Mouse (Mus musculus) brain, adult 2 months (tissue): ENCODE results near the gene Shoc2.
A peak's percentile ranks its signal among the peaks of the same experiment; 100 is the strongest.
"Not testable (repeated sequence)": the region's sequence is repeated elsewhere in the genome, so short reads cannot be mapped to it uniquely, and the experiment has no call there.

ENCODE experiments used
- DNase-seq: peaks from one replicate; pipeline ENCODE4 v3.0.0; 2011; ENCODE audit warnings: low read depth, low spot score

The Shoc2 gene

GRCm38 (mm10) chr19:53933050-53933449, 11.1 kb upstream of the Shoc2 start:
- DNase-seq: no peak

DNA sequence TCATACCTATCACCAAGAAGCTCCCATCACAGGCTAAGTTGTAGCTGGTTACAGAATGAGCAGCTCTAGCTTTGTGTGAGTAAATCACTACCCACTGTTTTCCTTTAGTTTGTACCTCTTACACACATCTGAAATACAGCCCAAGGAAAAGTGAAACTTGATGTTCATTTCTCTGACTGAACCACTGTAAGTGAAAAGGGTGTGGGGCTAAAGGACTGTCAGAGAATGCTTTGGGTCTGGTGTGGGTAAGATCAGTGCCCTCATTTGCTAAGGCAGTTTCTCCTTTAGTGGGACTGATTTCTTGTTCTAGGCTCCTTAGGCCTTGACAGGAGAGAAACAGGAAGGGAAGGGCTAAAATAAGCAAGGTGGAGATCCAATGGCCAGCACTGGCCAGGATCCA, 10.1 kb upstream of the Shoc2 start:
- no peak for DNase-seq

DNA sequence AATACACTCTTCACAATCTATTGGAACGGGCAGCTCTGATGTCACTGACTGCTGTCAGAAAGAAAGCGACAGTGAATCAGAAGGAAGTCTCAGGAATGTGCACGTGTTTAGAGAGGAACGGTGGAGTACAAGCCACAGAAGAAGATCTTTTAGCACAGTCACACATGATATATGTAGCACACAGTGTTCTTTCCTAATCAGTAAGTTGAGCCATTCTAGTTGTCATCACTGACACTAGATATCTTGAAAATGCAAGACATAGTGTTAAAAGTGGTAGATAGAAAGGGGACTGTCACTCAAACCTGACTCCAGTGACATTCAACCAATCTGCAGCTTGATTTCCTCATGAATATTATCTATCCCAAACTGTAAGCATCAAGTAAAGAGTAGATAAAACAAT, 4.6 kb upstream of the Shoc2 start:
- no peak for DNase-seq

DNA sequence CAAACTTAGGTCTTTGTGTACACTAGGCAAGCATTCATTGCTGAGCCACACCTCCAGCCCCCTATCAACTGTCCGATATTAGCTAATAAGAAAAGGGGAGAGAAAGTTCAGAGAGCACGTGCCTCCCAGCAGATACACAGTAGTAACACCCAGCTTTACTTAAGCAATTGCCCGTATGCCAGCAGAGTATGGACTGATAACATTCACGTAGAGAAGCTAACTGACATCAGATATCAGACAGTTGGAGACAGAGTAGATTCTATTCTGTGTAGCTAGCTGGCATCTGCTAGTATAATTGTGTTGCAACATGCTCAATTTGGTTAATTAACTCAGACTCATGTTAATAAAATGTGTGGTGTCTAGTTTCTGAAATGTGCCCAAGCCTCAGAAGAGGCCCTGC, 3.0 kb upstream of the Shoc2 start:
- no peak for DNase-seq

DNA sequence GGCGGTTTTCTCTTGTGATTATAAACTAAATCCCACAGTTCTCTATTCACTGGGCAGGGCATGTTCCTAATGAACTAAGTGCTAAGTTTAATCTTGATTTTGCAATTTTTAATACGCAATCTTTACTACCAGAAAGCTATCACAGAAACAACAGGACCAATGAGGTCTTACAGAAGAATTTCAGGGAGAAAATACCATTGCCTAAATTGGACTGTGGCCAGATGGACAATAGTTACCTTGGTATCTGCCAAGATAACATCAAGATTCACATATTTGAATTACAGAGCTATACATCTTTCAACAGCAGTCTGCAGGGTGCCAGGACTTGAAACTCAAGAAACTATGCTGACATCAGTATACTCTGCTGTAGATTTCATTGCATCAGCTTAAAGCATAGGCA, 1.8 kb upstream of the Shoc2 start:
- no peak for DNase-seq

DNA sequence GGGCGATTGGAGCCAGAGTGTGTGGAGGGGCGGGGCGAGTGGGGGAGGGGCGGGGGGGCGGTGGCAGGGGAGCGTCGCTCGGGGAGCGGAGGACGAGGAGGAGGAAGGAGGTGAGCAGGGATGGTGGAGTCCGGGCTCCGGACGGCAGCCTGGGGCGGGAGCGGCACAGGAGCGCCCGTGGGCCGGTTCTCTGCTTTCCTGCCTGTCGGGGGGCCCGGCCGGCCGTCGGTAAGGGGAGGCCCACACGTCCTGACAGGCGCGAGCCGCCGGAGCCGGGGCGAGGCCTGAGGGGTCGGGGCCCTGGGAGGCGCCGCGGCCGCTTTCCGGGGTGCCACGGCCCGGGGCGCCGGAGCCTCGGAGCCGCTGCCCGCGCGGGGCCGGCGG, 672 bp downstream of the Shoc2 start:
- no peak for DNase-seq

GRCm38 (mm10) chr19:53945171-53946042, 1.3 kb downstream of the Shoc2 start:
- DNase-seq: peak; percentile 32

DNA sequence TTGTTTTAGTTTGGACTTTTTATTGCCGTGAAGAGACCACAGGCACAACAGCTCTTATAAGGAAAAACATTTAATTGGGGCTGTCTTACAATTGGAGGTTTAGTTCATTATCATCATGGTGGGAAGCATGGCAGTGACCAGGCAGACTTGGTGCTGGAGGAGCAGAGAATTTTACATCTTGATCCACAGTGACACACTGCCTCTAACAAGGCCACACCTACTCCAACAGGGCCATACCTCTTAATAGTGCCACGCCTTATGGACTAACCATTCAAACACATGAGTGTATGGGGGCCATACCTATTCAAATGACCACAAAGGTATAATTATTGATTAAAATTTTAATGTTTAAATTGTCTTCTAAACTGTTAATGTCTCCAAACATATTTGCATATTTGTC, 13.4 kb downstream of the Shoc2 start:
- DNase-seq: no peak

- no peak for DNase-seq
Measured at GRCm38 (mm10) chr19:53962511-53962910, 18.4 kb downstream of the Shoc2 start.

GRCm38 (mm10) chr19:53964347-53964746, 20.2 kb downstream of the Shoc2 start:
- not testable (repeated sequence) for DNase-seq

GRCm38 (mm10) chr19:53964910-53965633, 21.0 kb downstream of the Shoc2 start:
- DNase-seq: no peak

DNA sequence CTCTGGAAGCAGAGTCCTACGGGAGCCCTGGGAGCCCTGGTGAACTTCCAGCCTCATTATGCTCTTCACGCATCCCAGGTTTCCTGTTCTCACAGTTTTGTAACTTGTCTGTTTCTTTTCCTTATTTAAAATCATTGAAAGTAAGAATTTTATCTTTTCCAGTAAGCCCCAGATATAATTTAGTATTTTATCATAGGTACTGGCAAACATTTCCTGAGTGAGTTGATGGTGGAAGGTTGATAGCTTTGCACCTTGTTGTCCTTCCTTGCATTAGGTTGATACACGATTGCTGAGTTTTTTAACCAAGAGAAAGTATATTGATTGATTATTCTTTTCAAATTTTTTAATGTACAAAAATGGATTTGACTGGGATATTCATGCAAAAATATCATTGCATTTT, 25.1 kb downstream of the Shoc2 start:
- DNase-seq: no peak

- no peak for DNase-seq
Measured at GRCm38 (mm10) chr19:53971938-53972337, 27.8 kb downstream of the Shoc2 start.

DNA sequence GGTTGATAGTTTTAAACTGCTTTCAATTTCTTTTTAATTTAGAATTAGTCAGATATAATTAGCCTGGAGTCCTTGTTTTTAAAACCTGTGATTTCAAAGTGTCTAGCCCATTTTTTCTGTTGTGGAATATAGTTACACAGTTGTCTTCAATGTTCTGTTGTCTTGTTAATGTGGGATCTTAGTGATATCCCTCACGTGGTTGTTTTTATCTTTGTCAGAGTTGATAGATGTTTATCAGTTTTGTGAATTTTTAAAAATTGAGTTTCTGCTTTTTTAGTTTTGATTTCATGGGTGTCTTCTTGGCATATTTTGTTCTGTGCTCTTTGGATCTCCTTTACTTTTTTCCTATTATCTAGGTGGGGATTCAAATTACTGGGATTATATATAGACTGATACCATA, 29.6 kb downstream of the Shoc2 start:
- DNase-seq: no peak

- no peak for DNase-seq
Measured at GRCm38 (mm10) chr19:53982041-53982440, 37.9 kb downstream of the Shoc2 start.

DNA sequence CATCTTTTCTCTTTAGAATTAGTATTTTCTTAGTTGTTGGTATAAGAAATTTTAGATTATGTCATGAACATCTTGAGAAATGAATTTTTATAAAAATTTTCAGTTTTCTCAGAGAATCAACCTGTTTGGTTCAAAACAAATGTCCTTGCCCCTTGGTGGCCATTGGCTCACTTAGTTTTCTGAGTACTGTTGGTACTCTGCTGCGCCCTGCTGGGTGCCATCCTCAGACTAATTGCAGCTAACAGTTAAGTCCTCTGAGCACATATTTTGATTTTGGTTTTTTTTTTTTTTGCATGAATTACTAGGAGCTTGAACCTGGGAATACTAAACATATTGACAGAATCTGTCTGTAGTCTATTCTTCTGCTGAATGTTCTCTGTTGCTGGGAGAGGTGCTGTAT, 39.2 kb downstream of the Shoc2 start:
- peak; percentile 18 for DNase-seq

GRCm38 (mm10) chr19:53984628-53985027, 40.5 kb downstream of the Shoc2 start:
- DNase-seq: no peak

DNA sequence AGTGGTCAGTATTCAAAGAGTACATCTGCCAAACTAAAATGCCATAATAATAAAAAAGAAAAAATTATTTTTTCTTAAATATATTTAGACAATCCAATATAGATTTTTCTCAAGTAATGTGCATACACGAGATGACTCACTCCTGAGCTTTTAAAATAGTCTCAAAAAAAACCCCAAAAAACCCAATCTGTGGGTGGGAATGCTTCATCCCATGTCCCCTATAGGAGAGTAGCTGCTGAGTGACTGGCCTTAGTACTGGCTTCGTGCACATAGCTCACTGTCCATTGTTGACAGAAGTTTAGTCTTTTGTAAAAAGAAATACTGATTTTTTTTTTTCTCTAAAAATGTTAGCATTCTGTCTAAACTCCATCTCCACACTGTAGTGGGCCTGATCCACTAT, 46.4 kb downstream of the Shoc2 start:
- peak; percentile 63 for DNase-seq

DNA sequence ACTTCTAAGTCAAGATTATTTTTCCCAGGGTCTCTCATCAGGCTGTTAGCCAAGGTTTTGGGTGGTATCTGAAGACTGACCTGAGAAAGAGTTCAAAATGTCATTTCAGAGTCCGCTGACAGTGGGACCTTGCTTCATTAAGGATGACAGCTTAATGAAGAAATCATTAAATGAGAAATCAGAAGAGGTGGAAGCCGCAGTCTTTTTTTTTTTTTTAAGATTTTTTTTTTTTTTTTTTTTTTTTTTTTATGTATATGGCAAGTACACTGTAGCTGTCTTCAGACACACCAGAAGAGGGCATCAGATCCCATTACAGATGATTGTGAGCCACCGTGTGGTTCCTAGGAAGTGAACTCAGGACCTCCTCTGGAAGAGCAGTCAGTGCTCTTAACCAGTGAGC, 49.8 kb downstream of the Shoc2 start:
- no peak for DNase-seq

DNA sequence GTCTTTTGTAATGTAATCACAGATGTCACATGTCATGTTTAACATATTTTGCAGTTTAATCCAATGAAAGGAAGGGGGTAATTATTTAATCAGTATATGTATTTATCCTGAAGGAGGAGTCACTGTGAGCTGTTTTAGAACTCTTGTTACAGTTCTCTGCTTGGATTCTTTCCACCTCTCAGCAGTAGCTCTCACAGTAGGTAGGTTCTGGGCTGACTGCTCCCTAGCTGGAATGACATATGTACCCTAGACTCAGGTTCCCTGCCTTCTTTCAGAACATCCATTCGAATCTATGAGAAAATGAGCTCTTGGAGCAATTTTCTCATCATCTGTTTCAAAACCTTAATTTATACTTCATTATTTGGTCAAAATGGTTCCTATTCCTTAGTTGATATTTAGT, 50.2 kb downstream of the Shoc2 start:
- peak; percentile 65 for DNase-seq

DNA sequence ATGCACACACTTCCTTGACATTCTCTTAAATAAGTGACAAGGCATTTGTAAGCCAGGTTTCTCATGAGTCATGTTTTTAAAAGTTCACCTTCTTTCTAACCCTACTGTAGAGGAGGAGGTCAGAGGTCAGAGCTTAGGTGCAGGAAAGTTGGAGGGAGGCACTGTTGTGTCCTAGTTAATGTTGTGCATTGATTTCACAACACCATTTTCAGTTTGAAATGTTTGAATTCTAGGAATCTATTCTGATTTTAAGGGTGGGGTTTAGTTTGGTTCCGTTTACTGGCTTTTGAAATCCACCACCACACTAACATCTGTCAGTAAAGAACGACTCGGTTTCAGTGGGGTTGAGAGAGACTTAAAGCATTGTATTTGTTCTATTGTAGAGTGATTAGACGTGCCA, 66.9 kb downstream of the Shoc2 start:
- no peak for DNase-seq

GRCm38 (mm10) chr19:54014999-54015398, 70.9 kb downstream of the Shoc2 start:
- no peak for DNase-seq

GRCm38 (mm10) chr19:54015503-54015902, 71.4 kb downstream of the Shoc2 start:
- no peak for DNase-seq
